In genomic region chr3:16043315-16043714, GRCm38 (mm10) we compare ENCODE assay signal across 8 mouse cellular contexts. TPM values are rescaled to one million over a fixed set of nuclear protein-coding genes. Genes with fewer than 3 reads are reported as not detected.
DNase-seq lines count a peak whose midpoint lies in the region; ATAC-seq lines count a peak whose summit lies in the region.

No protein-coding gene starts in this region.

- no peaks in the 10 kb centered on the region for H3K27me3 ChIP-seq in forebrain, embryonic 14.5 days (replicated peaks; ENCODE audit: control insufficient read depth, insufficient read depth, low read length)
- H3K27me3 ChIP-seq in midbrain, embryonic 16.5 days (ENCODE audit: control insufficient read depth, insufficient read depth, low read depth, low read length), result no peaks in the 10 kb centered on the region

- peak; percentile 56 for DNase-seq in cerebellum, postnatal 10 days
- no peak for DNase-seq in cerebellum, adult 11 months
- peak; percentile 51 for DNase-seq in testis, postnatal 10 days (ENCODE audit: low spot score)
- DNase-seq in testis, postnatal 14 days (ENCODE audit: low spot score), result no peak
- DNase-seq in forebrain, embryonic 14.5 days (ENCODE audit: low spot score), result peak; percentile 65
- peak; percentile 49 to 80 for DNase-seq in kidney, postnatal 36 days
- DNase-seq in c-Kit-positive CD71-positive TER-119-positive erythroid progenitor cells, embryonic 14.5 days (ENCODE audit: low spot score), result no peak

- H3K4me2 ChIP-seq in forebrain, embryonic 14.5 days (ENCODE audit: low read length), result no peak overlapping the region
- H3K4me2 ChIP-seq in midbrain, embryonic 16.5 days (ENCODE audit: low read length), result no peak overlapping the region

- peak; percentile 57; the same call in 1 of the 2 replicates for ATAC-seq in forebrain, embryonic 14.5 days
- peak; percentile 75; the same call in 1 of the 2 replicates for ATAC-seq in midbrain, embryonic 16.5 days

- 0% methylated on average over 1 of the region's 1 CpGs for whole genome bisulfite sequencing in forebrain, embryonic 14.5 days
- WGBS in midbrain, embryonic 16.5 days, result 10% methylated on average over 1 of the region's 1 CpGs

- H3K36me3 ChIP-seq in forebrain, embryonic 14.5 days (ENCODE audit: control insufficient read depth, insufficient read depth, low read length), result no peaks in the 10 kb centered on the region
- no peaks in the 10 kb centered on the region for H3K36me3 ChIP-seq in midbrain, embryonic 16.5 days (ENCODE audit: control insufficient read depth, insufficient read depth, low read length)

- H3K9ac ChIP-seq in forebrain, embryonic 14.5 days (ENCODE audit: low read length), result no peak overlapping the region
- no peak overlapping the region for H3K9ac ChIP-seq in midbrain, embryonic 16.5 days (ENCODE audit: low read depth, low read length)

- H3K4me1 ChIP-seq in forebrain, embryonic 14.5 days (ENCODE audit: control insufficient read depth, insufficient read depth, low read length), result no peaks in the 10 kb centered on the region
- no peaks in the 10 kb centered on the region for H3K4me1 ChIP-seq in midbrain, embryonic 16.5 days (ENCODE audit: control insufficient read depth, insufficient read depth, low read length)

- no peaks in the 10 kb centered on the region for H3K9me3 ChIP-seq in forebrain, embryonic 14.5 days (replicated peaks; ENCODE audit: control insufficient read depth, low read length)
- H3K9me3 ChIP-seq in midbrain, embryonic 16.5 days (replicated peaks; ENCODE audit: control insufficient read depth, low read length, poor library complexity, severe bottlenecking), result no peaks in the 10 kb centered on the region

- no peak overlapping the region for H3K27ac ChIP-seq in forebrain, embryonic 14.5 days (ENCODE audit: low read depth, low read length)
- H3K27ac ChIP-seq in midbrain, embryonic 16.5 days (ENCODE audit: low read length), result no peak overlapping the region

- H3K4me3 ChIP-seq in forebrain, embryonic 14.5 days (ENCODE audit: low read depth, low read length), result no peak overlapping the region
- no peak overlapping the region for H3K4me3 ChIP-seq in midbrain, embryonic 16.5 days (ENCODE audit: low read depth, low read length)

RNA-seq across cellular contexts. Expression of gene Gm5150, which starts 37.1 kb away (rescaled TPM):
- polyA plus RNA-seq in forebrain, embryonic 14.5 days (2014; fragmentation: Nextera tagmentation; extraction: Ambion mirVana), result not detected in 2 replicates
- not detected in 2 replicates for polyA plus RNA-seq in midbrain, embryonic 16.5 days (2015; fragmentation: Nextera tagmentation; extraction: Ambion mirVana)

Comparison
In these comparisons a context has a peak if more than half of its experiments do, and no peak if none do; other contexts are left out.
1. DNase-seq: peak in cerebellum, postnatal 10 days (2 of 2), testis, postnatal 10 days (single experiment), forebrain, embryonic 14.5 days (single experiment) and kidney, postnatal 36 days (2 of 2); none in cerebellum, adult 11 months (single experiment), testis, postnatal 14 days (single experiment) and c-Kit-positive CD71-positive TER-119-positive erythroid progenitor cells, embryonic 14.5 days (single experiment).